Mouse (Mus musculus): ENCODE measurements around the gene Olig1. TPM values are rescaled to one million over a fixed set of nuclear protein-coding genes. Genes with fewer than 3 reads are reported as not detected.

Gene Olig1
- total RNA-seq (2012; rRNA removed), result not detected in 2 replicates
- polyA plus RNA-seq (2012; ENCODE audit: insufficient read depth in 1 of 2, insufficient read length in 2 of 2, low read depth in 1 of 2, low replicate concordance in 2 of 2, missing spikeins in 1 of 2), result not detected

- no peak for TF ChIP-seq ETS1 (IDR thresholded peaks at IDR 0.05; ENCODE audit: low read depth, low read length)
- TF ChIP-seq RCOR1 (IDR thresholded peaks at IDR 0.05; ENCODE audit: low read depth, low read length), result no peak
- TF ChIP-seq MYC (IDR thresholded peaks at IDR 0.05; ENCODE audit: low read depth, low read length), result no peak
- TF ChIP-seq CHD1 (IDR thresholded peaks at IDR 0.05; ENCODE audit: low read depth, low read length), result no peak
- TF ChIP-seq ELF1 (IDR thresholded peaks at IDR 0.05; ENCODE audit: low read depth, low read length), result no peak
- no peak for TF ChIP-seq MAFK (IDR thresholded peaks at IDR 0.05; ENCODE audit: borderline replicate concordance, low read depth, low read length)
- TF ChIP-seq POLR2AphosphoS2 (IDR thresholded peaks at IDR 0.05; ENCODE audit: low read length), result no peak
- TF ChIP-seq KAT2A (conservative IDR thresholded peaks at IDR 0.05; ENCODE audit: low read depth, low read length), result no peak
- TF ChIP-seq EP300 (IDR thresholded peaks at IDR 0.05; ENCODE audit: low read depth in 1 of 2, low read length in 2 of 2), result no peak
- TF ChIP-seq GATA1 (IDR thresholded peaks at IDR 0.05; ENCODE audit: low read depth, low read length), result no peak
- no peak for TF ChIP-seq CTCF (IDR thresholded peaks at IDR 0.05 in 2 of 3, conservative IDR thresholded peaks at IDR 0.05 in 1 of 3; ENCODE audit: control insufficient read depth in 1 of 3, insufficient read depth in 1 of 3, low read depth in 2 of 3, low read length in 3 of 3, poor library complexity in 1 of 3, severe bottlenecking in 1 of 3)
- Histone ChIP-seq H3K4me1 (ENCODE audit: control insufficient read depth in 1 of 2, insufficient read depth in 2 of 2, low read length in 2 of 2) (no peaks in the 10 kb centered on the region), H3K4me3 (ENCODE audit: control insufficient read depth in 1 of 2, insufficient read depth in 1 of 2, low read depth in 2 of 2, low read length in 2 of 2) (no peak within 1 kb of the TSS), H3K27me3 (ENCODE audit: control insufficient read depth in 1 of 2, insufficient read depth in 2 of 2, low read length in 2 of 2) (no peaks in the 10 kb centered on the region; a peak in 2 of 4 replicates), H3K9ac (ENCODE audit: control insufficient read depth, low read depth, low read length, poor library complexity, severe bottlenecking) (no peak within 1 kb of the TSS), H3K27ac (ENCODE audit: control insufficient read depth, low read depth, low read length) (no peak within 1 kb of the TSS), H3K79me2 (ENCODE audit: control insufficient read depth, insufficient read depth, low read length, poor library complexity) (no peaks in the 10 kb centered on the region), H3K9me3 (replicated peaks; ENCODE audit: insufficient read depth, low read length) (no peaks in the 10 kb centered on the region), H3K36me3 (ENCODE audit: control insufficient read depth in 1 of 2, insufficient read depth in 2 of 2, low read length in 2 of 2) (no peaks in the 10 kb centered on the region)
- DNase-seq (ENCODE audit: low read depth, low spot score), result no peak
Measured at GRCm38 (mm10) chr16:91269468-91270211, at the start of gene Olig1. Gene Olig1 (plus strand): TSS chr16:91269772.

- no peaks in the 10 kb centered on the region; a peak in 1 of 4 replicates for H3K27me3 ChIP-seq (ENCODE audit: control insufficient read depth in 1 of 2, insufficient read depth in 2 of 2, low read length in 2 of 2)
- no peaks in the 10 kb centered on the region for H3K79me2 ChIP-seq (ENCODE audit: control insufficient read depth, insufficient read depth, low read length, poor library complexity)
- H3K27ac ChIP-seq (ENCODE audit: control insufficient read depth, low read depth, low read length), result no peak overlapping the region
- no peaks in the 10 kb centered on the region for H3K36me3 ChIP-seq (ENCODE audit: control insufficient read depth in 1 of 2, insufficient read depth in 2 of 2, low read length in 2 of 2)
- no peak overlapping the region for H3K4me3 ChIP-seq (ENCODE audit: control insufficient read depth in 1 of 2, insufficient read depth in 1 of 2, low read depth in 2 of 2, low read length in 2 of 2)
- no peak for TF ChIP-seq EP300 (IDR thresholded peaks at IDR 0.05; ENCODE audit: low read depth in 1 of 2, low read length in 2 of 2)
- TF ChIP-seq MXI1 (IDR thresholded peaks at IDR 0.05; ENCODE audit: low read depth, low read length), result no peak
- no peak for TF ChIP-seq HCFC1 (IDR thresholded peaks at IDR 0.05; ENCODE audit: low read depth, low read length)
- no peak for TF ChIP-seq MAX (IDR thresholded peaks at IDR 0.05; ENCODE audit: low read length)
- no peak for TF ChIP-seq MEF2A (IDR thresholded peaks at IDR 0.05; ENCODE audit: extremely low read depth, insufficient replicate concordance, low read depth, low read length, poor library complexity, severe bottlenecking)
- TF ChIP-seq CTCF (IDR thresholded peaks at IDR 0.05 in 2 of 3, conservative IDR thresholded peaks at IDR 0.05 in 1 of 3; ENCODE audit: control insufficient read depth in 1 of 3, insufficient read depth in 1 of 3, low read depth in 2 of 3, low read length in 3 of 3, poor library complexity in 1 of 3, severe bottlenecking in 1 of 3), result no peak
- TF ChIP-seq POLR2AphosphoS2 (IDR thresholded peaks at IDR 0.05; ENCODE audit: low read length), result no peak
- no peak for TF ChIP-seq MYC (IDR thresholded peaks at IDR 0.05; ENCODE audit: low read depth, low read length)
- no peaks in the 10 kb centered on the region for H3K9me3 ChIP-seq (replicated peaks; ENCODE audit: insufficient read depth, low read length)
- H3K9ac ChIP-seq (ENCODE audit: control insufficient read depth, low read depth, low read length, poor library complexity, severe bottlenecking), result no peak overlapping the region
- no peaks in the 10 kb centered on the region for H3K4me1 ChIP-seq (ENCODE audit: control insufficient read depth in 1 of 2, insufficient read depth in 2 of 2, low read length in 2 of 2)
- no peak for DNase-seq (ENCODE audit: low read depth, low spot score)
Measured at GRCm38 (mm10) chr16:91222171-91222642, 47.4 kb upstream of the Olig1 start.

Measured in MEL (cell line).